Mouse (Mus musculus): ENCODE measurements at regions not wholly inside any gene's neighbourhood (a gene's known extent, or its start where the extent isn't known, plus 50 kb on each side); places are given as distances from the start of the nearest gene placed in this dataset.

DNA sequence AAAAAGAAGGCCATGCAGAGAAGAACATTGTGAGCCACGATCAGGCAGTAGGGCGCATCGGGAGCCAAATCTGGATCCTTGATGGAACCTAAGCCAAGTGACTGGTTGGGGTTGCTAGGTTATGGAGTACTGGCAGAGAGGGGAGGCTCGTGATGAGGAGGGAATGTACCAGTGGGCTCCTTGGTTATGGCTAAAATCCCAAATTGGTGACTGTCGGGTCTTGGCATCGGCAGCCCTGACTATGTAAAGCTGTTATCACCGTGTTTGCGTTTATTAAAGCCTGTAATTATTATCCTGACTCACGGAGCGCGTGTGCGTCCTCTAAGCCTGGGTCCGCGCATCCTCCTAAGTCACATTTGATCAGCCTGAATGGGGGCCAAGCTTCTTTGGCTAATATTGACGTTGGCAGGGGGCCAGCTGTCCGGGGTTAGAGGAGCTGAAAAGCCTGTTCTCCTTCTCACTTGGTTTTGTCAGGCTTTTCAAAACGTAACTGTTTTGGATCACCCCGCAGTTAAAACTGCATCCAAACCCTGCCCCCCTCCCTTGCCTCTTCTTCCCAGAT lies 388.9 kb upstream of the Dynlrb2 start:
- peak; percentile 91 to 92 for DNase-seq

- peak; percentile 26 to 37 for DNase-seq
Measured at GRCm38 (mm10) chr8:116114978-116115377, 389.8 kb upstream of the Dynlrb2 start.

GRCm38 (mm10) chr8:116114502-116114901 lies 390.3 kb upstream of the Dynlrb2 start:
- DNase-seq: peak; percentile 42 to 43

DNA sequence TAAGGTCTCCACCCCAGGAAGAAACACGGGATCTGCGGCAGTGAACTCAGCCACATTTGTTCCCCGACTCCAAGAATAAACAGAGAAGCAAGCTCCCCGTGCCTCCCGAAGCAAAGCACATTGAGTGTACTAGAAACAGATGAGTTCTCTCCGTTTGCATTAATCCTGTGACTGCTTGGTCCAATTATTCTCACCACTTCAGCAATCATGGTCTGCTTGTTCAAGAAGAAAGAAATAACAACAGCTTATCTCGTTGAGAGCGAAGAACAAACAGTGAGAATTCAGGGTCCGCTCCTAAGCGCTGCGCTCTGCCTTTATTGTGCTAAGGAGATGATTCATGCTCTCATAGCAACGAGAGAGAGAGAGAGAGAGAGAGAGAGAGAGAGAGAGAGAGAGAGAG lies 393.6 kb upstream of the Dynlrb2 start:
- DNase-seq: no peak

DNA sequence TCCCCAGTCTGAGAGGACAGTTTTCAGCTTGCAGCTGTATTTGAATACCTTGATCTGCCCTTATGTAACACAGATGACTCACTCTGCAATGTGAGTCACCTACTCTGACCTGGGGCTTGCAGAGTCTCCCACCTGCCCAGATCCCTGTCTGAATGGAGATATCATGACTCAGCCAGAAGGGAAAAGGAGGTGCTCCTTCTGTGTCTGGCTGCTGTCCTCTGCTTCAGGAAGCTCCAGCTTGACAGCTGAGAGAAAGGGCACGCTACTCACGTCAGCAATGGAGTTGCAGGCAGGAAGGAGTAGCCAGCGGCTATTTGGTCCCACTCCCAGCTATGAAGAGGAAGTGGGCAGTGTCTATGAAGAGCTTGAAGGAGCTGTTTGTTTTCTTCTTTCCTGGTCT lies 389.1 kb upstream of the Maf start:
- no peak for DNase-seq

- DNase-seq: no peak
Measured at GRCm38 (mm10) chr8:116083156-116083555, 375.6 kb upstream of the Maf start.

DNA sequence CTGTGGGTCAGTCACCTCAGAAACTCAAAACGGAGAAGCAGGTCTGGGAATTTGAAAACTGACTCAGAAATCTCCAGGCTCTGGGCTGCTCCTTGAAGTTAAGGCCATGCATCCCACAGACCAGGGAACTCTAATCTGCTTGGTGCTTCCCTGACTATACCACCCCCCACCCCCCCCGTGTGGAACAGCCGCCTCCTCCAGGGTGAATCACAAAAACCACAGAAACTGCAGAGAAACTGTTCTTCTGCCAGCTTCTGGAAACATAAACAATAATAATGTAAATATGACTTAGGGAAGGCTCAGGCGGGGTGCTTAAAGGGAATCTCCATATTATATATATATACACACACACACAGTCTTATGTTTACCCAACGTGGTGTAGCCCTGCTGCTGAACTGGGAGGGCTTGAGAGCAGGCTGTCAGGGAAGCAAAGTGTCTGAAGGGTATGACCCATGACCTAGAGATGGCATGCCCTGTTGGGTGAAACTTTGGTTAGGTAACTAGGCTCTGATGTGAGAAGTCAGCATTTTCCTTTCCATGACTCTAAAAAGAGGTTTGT lies 371.3 kb upstream of the Maf start:
- DNase-seq: no peak

GRCm38 (mm10) chr8:116071497-116071896 lies 363.9 kb upstream of the Maf start:
- DNase-seq: no peak

DNA sequence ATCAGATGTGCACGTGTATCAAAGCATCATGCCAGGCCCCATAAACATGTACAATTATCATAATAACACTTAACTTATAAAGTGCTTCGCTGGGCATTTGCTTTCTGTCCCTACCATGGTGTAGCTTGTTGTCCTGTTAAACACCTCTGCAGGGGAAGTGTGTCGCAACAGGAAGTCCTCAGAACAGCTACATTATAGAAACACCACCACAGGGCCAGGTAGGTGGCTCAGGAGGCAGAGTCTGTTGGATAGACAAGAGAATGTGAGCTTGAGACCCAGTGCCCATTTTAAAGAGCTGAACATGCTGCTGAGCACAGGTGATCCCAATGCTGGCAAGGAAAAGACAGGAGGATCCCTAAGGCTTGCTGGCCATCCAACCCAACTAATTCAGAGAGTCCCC lies 361.9 kb upstream of the Maf start:
- no peak for DNase-seq

DNA sequence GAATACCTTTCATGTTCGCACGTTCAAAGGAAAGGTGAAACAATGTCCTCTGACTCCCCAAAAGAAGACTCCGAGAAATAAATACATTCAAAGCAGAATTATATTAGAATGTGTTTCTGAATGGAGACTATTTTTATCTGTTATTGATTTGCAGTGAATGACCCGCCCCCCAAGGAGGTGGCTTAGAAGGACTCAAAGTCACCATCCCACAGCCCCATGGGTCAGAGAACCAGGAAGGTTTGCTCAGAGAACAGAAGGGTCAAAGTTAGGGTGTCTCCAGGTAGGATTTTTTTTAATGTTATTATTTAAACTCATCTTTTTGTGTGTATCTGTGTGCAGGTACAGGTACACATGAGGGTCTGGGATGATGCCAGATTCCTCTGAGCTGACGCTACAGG lies 360.4 kb upstream of the Maf start:
- no peak for DNase-seq

GRCm38 (mm10) chr8:116067182-116067977 lies 359.8 kb upstream of the Maf start:
- no peak for DNase-seq

- no peak for DNase-seq
Measured at GRCm38 (mm10) chr8:116065871-116066270, 358.3 kb upstream of the Maf start.

DNA sequence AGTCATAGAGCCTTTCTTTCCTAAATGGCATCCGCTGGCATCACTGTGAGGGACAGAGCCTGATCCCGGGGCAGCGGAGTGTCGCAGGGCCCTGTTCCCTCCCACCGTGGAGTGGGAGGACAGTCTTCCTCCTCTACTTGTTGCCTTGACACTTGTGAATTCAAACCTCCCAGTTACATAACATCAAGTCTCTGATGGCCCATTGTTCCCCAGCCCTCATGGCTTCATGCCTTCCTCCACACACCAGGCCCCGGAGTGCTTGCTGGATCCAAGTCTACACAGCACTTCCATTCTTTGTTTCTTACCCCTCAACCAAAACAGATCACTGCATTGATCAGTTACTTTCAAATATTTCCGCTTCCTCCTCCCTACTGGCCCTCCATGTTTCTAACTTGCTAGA lies 357.7 kb upstream of the Maf start:
- no peak for DNase-seq

GRCm38 (mm10) chr8:116064562-116064961 lies 357.0 kb upstream of the Maf start:
- no peak for DNase-seq

- DNase-seq: no peak
Measured at GRCm38 (mm10) chr8:116063541-116063940, 355.9 kb upstream of the Maf start.

DNA sequence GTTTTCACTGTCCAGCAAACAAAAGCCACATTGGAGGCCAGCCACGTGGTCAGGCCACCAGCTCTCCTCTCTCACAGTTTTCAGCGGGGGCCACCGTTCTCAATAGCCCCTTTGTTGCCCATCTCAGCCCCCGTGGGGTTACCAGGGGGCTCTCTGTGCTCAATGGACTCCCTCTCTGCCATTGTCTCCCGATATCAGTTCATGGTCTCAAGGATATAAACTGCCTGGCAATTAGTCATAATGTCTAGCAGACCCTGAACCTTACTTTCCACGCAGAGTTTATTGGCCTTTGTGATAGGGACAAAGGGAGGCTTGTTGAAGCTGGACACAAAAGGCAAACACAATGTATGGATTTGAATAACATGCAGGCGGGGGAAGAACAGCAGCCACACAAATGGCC lies 345.9 kb upstream of the Maf start:
- DNase-seq: no peak

GRCm38 (mm10) chr8:116053043-116053442 lies 345.4 kb upstream of the Maf start:
- DNase-seq: no peak

- DNase-seq: no peak
Measured at GRCm38 (mm10) chr8:116048480-116048879, 340.9 kb upstream of the Maf start.

- DNase-seq: no peak
Measured at GRCm38 (mm10) chr8:116046859-116047258, 339.3 kb upstream of the Maf start.

GRCm38 (mm10) chr8:116045526-116045925 lies 337.9 kb upstream of the Maf start:
- DNase-seq: peak; percentile 71 to 88

- no peak for DNase-seq
Measured at GRCm38 (mm10) chr8:116043381-116043780, 335.8 kb upstream of the Maf start.

DNA sequence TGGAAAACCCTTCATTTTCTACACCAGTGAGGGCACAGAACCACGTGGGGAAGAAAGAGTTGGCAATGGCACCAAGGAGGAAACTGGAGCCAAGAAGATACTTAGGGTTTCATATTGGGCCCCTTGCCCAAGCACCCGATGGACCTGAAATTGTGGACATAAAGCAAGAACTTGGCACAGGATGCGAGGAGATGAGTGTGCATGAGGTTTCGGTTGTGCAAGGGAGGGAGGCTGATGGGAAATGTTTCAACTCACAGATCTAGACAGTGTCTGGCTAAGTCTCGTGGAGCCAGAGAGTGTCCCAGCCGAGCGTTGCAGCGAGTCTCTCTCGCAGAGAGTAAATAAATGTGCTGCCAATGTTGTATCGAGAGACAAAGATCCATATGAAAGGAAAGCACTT lies 323.4 kb upstream of the Maf start:
- DNase-seq: peak in 1 of 2 experiments; percentile 19

DNA sequence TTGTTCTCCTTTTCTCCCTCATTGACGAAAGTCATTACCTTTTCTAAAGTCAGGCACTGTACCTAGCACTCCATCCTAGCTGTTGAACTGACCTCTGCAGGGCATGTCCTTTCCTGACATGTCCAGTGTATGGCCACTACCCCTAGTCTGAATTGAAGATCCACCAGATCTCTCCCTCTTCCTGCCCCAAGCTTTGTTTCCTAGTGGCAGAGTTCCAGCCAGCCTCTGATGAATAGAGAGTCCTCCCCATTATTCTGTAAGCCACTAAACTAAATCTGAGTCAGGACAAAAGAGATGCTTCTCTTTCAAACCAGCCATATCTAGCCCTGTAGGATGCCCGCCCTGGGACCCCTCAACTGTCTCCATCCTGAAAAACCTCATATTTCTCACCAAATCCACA lies 317.7 kb upstream of the Maf start:
- DNase-seq: no peak

DNA sequence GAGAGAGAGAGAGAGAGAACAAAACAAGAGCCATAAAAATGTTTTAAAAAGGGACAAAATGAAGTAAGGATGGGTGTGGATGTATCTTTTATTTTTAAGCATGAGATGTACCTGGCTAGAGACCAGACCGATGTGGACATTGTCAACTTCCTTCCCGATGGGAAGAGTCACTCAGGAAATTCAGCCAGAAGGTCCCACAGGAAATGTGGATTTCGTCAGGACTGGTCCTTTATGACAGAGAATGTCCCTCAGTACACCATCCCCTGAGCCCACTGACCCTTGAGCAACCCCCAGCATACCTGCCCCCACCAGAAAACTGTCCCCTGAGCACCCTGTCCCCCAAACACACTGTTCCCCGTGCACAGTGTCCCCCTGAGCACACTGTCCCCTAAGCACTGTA lies 317.2 kb upstream of the Maf start:
- no peak for DNase-seq
